10 mouse cellular contexts compared by ENCODE assay signal in the genomic region with DNA sequence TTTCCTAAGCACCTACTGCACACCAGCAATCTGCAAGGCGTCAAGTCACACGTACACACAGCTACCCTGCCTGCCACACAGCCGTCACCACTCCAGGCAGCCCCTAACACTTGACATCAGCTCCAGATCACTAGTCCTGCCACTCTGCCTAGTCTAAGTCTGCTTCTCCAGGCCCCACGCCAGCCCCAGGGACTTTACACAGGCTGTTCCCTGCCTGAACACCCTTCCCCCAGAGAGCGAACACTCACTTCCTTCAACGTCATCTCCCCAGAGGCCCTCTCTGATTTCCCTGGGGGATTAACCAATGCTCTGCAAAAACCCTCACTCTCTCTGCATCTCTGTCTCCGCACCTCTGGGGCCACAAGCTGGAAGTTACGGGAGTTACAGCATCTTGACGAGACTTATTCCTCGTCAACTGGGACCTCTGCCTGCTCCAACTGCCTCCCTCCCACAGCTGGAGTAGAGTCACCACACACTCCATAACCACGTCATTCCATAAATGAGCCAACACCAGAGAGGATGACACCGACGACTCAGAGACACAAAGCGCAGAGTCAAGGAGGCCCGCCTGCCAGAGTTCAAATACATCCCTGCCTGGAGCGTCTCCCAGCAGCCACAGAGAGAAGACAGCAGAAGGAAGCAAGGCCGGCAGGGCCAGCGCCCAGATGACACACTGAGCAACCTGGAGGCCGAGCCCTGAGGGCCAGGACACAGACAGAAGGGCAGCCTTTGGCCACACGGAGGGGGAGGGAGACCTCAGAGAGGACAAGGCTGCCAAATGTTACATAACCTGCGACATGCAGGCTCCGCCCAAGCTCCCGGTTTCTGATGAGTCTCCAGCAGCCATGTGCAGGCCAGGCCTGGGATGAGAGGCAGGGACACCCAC. TPM values are rescaled to one million over a fixed set of nuclear protein-coding genes. Genes with fewer than 3 reads are reported as not detected.
A peak's percentile ranks its signal among the peaks of the same experiment; 100 is the strongest.
DNase-seq lines count a peak whose midpoint lies in the region; ATAC-seq and TF ChIP-seq lines count a peak whose summit lies in the region.
"Had no signal": no experiment of that assay in that cellular context is flagged by ENCODE, and none has a peak within 500 bp of the region (broad histone marks: within the 10 kb centered on the region; RNA-seq: fewer than 3 reads in every experiment).

No protein-coding gene starts in this region.

- H3K27me3 ChIP-seq in hindbrain, embryonic 13.5 days: no peaks in the 10 kb centered on the region
- no peaks in the 10 kb centered on the region for H3K27me3 ChIP-seq in hindbrain, embryonic 14.5 days (ENCODE audit: control insufficient read depth, insufficient read depth, low read length)
- no peaks in the 10 kb centered on the region for H3K27me3 ChIP-seq in forebrain, embryonic 14.5 days (replicated peaks; ENCODE audit: control insufficient read depth, insufficient read depth, low read length)
- peaks cover 4% of the 10 kb centered on the region; the same call in 1 of the 2 replicates for H3K27me3 ChIP-seq in liver, embryonic 14.5 days (ENCODE audit: control insufficient read depth, insufficient read depth, low read length)
- H3K27me3 ChIP-seq in intestine, embryonic 15.5 days (replicated peaks): no peaks in the 10 kb centered on the region
- H3K27me3 ChIP-seq: hindbrain, embryonic 15.5 days had no signal

- H3K9ac ChIP-seq in hindbrain, embryonic 13.5 days: no peak overlapping the region
- no peak overlapping the region for H3K9ac ChIP-seq in hindbrain, embryonic 14.5 days
- H3K9ac ChIP-seq in forebrain, embryonic 14.5 days (ENCODE audit: low read length): no peak overlapping the region
- peak overlapping the region; percentile 39 for H3K9ac ChIP-seq in liver, embryonic 14.5 days (replicated peaks)
- no peak overlapping the region; the same call in 1 of the 2 replicates for H3K9ac ChIP-seq in intestine, embryonic 15.5 days
- H3K9ac ChIP-seq: hindbrain, embryonic 15.5 days had no signal

- H3K36me3 ChIP-seq in hindbrain, embryonic 13.5 days: peaks cover 58% of the 10 kb centered on the region
- H3K36me3 ChIP-seq in hindbrain, embryonic 14.5 days (replicated peaks; ENCODE audit: control insufficient read depth, insufficient read depth): peaks cover 53% of the 10 kb centered on the region
- H3K36me3 ChIP-seq in forebrain, embryonic 14.5 days (ENCODE audit: control insufficient read depth, insufficient read depth, low read length): peaks cover 62% of the 10 kb centered on the region
- peaks cover under 1% of the 10 kb centered on the region; the same call in 1 of the 2 replicates for H3K36me3 ChIP-seq in liver, embryonic 14.5 days (replicated peaks; ENCODE audit: control insufficient read depth, insufficient read depth, low read depth)
- peaks cover 41% of the 10 kb centered on the region for H3K36me3 ChIP-seq in intestine, embryonic 15.5 days
- H3K36me3 ChIP-seq: G1E had no signal

- no peak overlapping the region for H3K4me3 ChIP-seq in hindbrain, embryonic 13.5 days
- no peak overlapping the region for H3K4me3 ChIP-seq in hindbrain, embryonic 14.5 days (replicated peaks; ENCODE audit: low read length)
- no peak overlapping the region for H3K4me3 ChIP-seq in forebrain, embryonic 14.5 days (ENCODE audit: low read depth, low read length)
- H3K4me3 ChIP-seq in liver, embryonic 14.5 days (ENCODE audit: insufficient read depth in 1 of 2, low read depth in 2 of 2, low read length in 2 of 2): no peak overlapping the region
- H3K4me3 ChIP-seq in intestine, embryonic 15.5 days (replicated peaks): no peak overlapping the region
- H3K4me3 ChIP-seq: hindbrain, embryonic 15.5 days had no signal

- peak overlapping the region; percentile 35 for H3K27ac ChIP-seq in hindbrain, embryonic 13.5 days
- H3K27ac ChIP-seq in hindbrain, embryonic 14.5 days: no peak overlapping the region
- H3K27ac ChIP-seq in forebrain, embryonic 14.5 days (ENCODE audit: low read depth, low read length): peak overlapping the region; percentile 48
- H3K27ac ChIP-seq in liver, embryonic 14.5 days: peak overlapping the region; percentile 58
- no peak overlapping the region for H3K27ac ChIP-seq in intestine, embryonic 15.5 days
- H3K27ac ChIP-seq: hindbrain, embryonic 15.5 days had no signal

- no peak for ATAC-seq in hindbrain, embryonic 13.5 days (ENCODE audit: low FRiP score)
- ATAC-seq in hindbrain, embryonic 14.5 days (ENCODE audit: low FRiP score): no peak
- peak; percentile 49; the same call in 1 of the 2 replicates for ATAC-seq in forebrain, embryonic 14.5 days
- peak; percentile 44; the same call in 1 of the 2 replicates for ATAC-seq in liver, embryonic 14.5 days (ENCODE audit: insufficient read depth)
- no peak for ATAC-seq in intestine, embryonic 15.5 days

- WGBS in hindbrain, embryonic 13.5 days: 75% methylated on average over 23 of the region's 23 CpGs
- WGBS in hindbrain, embryonic 14.5 days: 74% methylated on average over 23 of the region's 23 CpGs
- WGBS in forebrain, embryonic 14.5 days: 67% methylated on average over 23 of the region's 23 CpGs
- WGBS in liver, embryonic 14.5 days (ENCODE audit: insufficient replicate concordance): 63% methylated on average over 23 of the region's 23 CpGs
- 68% methylated on average over 23 of the region's 23 CpGs for WGBS in intestine, embryonic 15.5 days

- peaks cover 48% of the 10 kb centered on the region for H3K4me1 ChIP-seq in hindbrain, embryonic 13.5 days (replicated peaks)
- peaks cover 18% of the 10 kb centered on the region for H3K4me1 ChIP-seq in hindbrain, embryonic 14.5 days (replicated peaks; ENCODE audit: control insufficient read depth, insufficient read depth, low read length)
- peaks cover 20% of the 10 kb centered on the region for H3K4me1 ChIP-seq in forebrain, embryonic 14.5 days (ENCODE audit: control insufficient read depth, insufficient read depth, low read length)
- peaks cover 37 to 52% of the 10 kb centered on the region in 2 experiments for H3K4me1 ChIP-seq in liver, embryonic 14.5 days (replicated peaks; ENCODE audit: control insufficient read depth in 2 of 2, insufficient read depth in 2 of 2, low read length in 1 of 2)
- H3K4me1 ChIP-seq in intestine, embryonic 15.5 days (replicated peaks): peaks cover 32% of the 10 kb centered on the region

- TF ChIP-seq EP300 in liver, embryonic 14.5 days (IDR thresholded peaks at IDR 0.05; ENCODE audit: low read depth): no peak

- intact Hi-C loops in heart, postnatal 25 days (cut with DNase I): no loop called here

- DNase-seq in hindbrain, embryonic 14.5 days (ENCODE audit: low spot score): no peak
- DNase-seq in adrenal gland, postnatal 25 days: peak; percentile 71
- peak; percentile 46 for DNase-seq in forebrain, embryonic 14.5 days (ENCODE audit: low spot score)
- DNase-seq in heart, postnatal 25 days (ENCODE audit: low spot score): peak; percentile 80
- DNase-seq in liver, embryonic 14.5 days (ENCODE audit: low read depth in 3 of 3, low spot score in 3 of 3): peak in 1 of 3 experiments; percentile 42
- peak; percentile 51 for DNase-seq in right cerebral cortex, postnatal 4 days

- no peak overlapping the region for H3K4me2 ChIP-seq in hindbrain, embryonic 13.5 days
- no peak overlapping the region for H3K4me2 ChIP-seq in hindbrain, embryonic 14.5 days (replicated peaks)
- no peak overlapping the region for H3K4me2 ChIP-seq in forebrain, embryonic 14.5 days (ENCODE audit: low read length)
- H3K4me2 ChIP-seq in liver, embryonic 14.5 days (ENCODE audit: low read depth): peak overlapping the region; percentile 55
- no peak overlapping the region for H3K4me2 ChIP-seq in intestine, embryonic 15.5 days (replicated peaks)
- H3K4me2 ChIP-seq: hindbrain, embryonic 15.5 days had no signal

- H3K9me3 ChIP-seq in hindbrain, embryonic 13.5 days: no peaks in the 10 kb centered on the region
- no peaks in the 10 kb centered on the region for H3K9me3 ChIP-seq in hindbrain, embryonic 14.5 days (ENCODE audit: control insufficient read depth, low read length)
- H3K9me3 ChIP-seq in forebrain, embryonic 14.5 days (replicated peaks; ENCODE audit: control insufficient read depth, low read length): no peaks in the 10 kb centered on the region
- H3K9me3 ChIP-seq in liver, embryonic 14.5 days (ENCODE audit: control insufficient read depth, low read length): no peaks in the 10 kb centered on the region
- no peaks in the 10 kb centered on the region for H3K9me3 ChIP-seq in intestine, embryonic 15.5 days
- H3K9me3 ChIP-seq: hindbrain, embryonic 15.5 days had no signal

- no peak for TF ChIP-seq CTCF in liver, embryonic 14.5 days (IDR thresholded peaks at IDR 0.05; ENCODE audit: low read depth)

RNA-seq across cellular contexts. Expression of gene Rflna, which starts 49.8 kb away (rescaled TPM):
- polyA plus RNA-seq in hindbrain, embryonic 13.5 days (2015; fragmentation: Nextera tagmentation; extraction: Ambion mirVana): 5.9 and 8.3 TPM in 2 replicates
- 5.8 and 6.4 TPM in 2 replicates for polyA plus RNA-seq in hindbrain, embryonic 14.5 days (2014; fragmentation: Nextera tagmentation; extraction: Ambion mirVana)
- 3.9 and 4.3 TPM in 2 replicates for total RNA-seq in adrenal gland, postnatal 25 days (2021)
- polyA plus RNA-seq in forebrain, embryonic 14.5 days (2014; fragmentation: Nextera tagmentation; extraction: Ambion mirVana): 3.2 and 3.5 TPM in 2 replicates
- under 1 TPM; 0.26 to 0.31 TPM for total RNA-seq in heart, postnatal 25 days (2021)
- polyA plus RNA-seq in liver, embryonic 14.5 days (2012; rRNA removed): 0.38 TPM in 2 replicates
- polyA plus RNA-seq in liver, embryonic 14.5 days (2014; fragmentation: Nextera tagmentation; extraction: Ambion mirVana): 0.15 and 0.32 TPM in 2 replicates
- polyA plus RNA-seq in intestine, embryonic 15.5 days (2015; fragmentation: Nextera tagmentation; extraction: Ambion mirVana): 2.0 and 2.2 TPM in 2 replicates
- total RNA-seq: G1E had no signal
- polyA plus RNA-seq: G1E had no signal

Comparison
In these comparisons a context has a peak if more than half of its experiments do, and no peak if none do; other contexts are left out.
1. H3K27ac ChIP-seq: peak in hindbrain, embryonic 13.5 days (single experiment), forebrain, embryonic 14.5 days (single experiment) and liver, embryonic 14.5 days (single experiment); none in hindbrain, embryonic 14.5 days (single experiment) and intestine, embryonic 15.5 days (single experiment).
2. ATAC-seq: peak in forebrain, embryonic 14.5 days (single experiment) and liver, embryonic 14.5 days (single experiment); none in hindbrain, embryonic 13.5 days (single experiment), hindbrain, embryonic 14.5 days (single experiment) and intestine, embryonic 15.5 days (single experiment).